Mouse (Mus musculus) spleen, postnatal 10 days (tissue): ENCODE measurements at regions not wholly inside any gene's neighbourhood (a gene's known extent, or its start where the extent isn't known, plus 50 kb on each side); places are given as distances from the start of the nearest gene placed in this dataset.

Experiments
- DNase-seq, 2 experiments: peaks; one replicate each; pipeline ENCODE4 v3.0.0; 2021 to 2022; ENCODE audit warnings: low spot score in 2 of 2

DNA sequence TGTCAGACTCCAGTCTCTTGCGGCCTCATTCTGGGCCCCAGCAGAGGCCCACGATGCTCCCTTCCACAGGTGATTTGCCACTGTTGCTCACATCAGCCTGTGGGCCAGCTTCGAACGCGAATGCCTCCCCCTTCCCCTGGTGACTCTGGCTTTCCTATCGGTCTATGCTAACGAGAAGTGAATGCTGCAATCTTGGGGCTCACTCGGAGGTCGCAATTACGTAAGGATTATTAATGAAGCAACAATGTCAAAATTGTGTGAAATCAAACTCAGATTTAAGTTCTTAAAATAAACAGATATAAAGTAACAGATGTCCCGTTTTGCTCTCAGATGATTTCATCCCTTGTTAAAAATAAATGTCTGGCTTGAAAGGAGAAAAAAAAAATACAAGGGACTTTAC lies 572.3 kb downstream of the Bnc2 start:
- no peak for DNase-seq

DNA sequence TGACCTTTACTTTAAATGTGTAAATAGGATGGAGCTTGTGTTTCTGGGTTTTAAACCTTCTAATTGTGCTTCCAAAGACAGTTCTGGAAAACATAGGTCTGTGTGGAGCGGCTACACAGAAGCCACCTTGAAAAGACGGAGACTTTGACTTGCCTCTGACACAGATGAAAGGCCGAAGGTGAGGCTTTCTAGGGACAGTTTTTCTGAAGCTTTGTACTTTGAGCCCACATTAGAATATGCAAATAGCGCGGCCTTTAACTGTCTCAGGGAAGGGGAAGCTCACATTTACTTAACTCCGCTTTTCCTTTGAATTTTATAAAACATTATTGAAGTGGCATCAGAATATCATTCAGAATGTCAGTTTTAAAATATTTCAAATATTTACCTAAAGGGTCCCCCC lies 566.5 kb downstream of the Bnc2 start:
- DNase-seq = no peak

- no peak for DNase-seq
These were observed 565.1 kb downstream of the Bnc2 start for GRCm38 (mm10) chr4:84109771-84110503.

DNA sequence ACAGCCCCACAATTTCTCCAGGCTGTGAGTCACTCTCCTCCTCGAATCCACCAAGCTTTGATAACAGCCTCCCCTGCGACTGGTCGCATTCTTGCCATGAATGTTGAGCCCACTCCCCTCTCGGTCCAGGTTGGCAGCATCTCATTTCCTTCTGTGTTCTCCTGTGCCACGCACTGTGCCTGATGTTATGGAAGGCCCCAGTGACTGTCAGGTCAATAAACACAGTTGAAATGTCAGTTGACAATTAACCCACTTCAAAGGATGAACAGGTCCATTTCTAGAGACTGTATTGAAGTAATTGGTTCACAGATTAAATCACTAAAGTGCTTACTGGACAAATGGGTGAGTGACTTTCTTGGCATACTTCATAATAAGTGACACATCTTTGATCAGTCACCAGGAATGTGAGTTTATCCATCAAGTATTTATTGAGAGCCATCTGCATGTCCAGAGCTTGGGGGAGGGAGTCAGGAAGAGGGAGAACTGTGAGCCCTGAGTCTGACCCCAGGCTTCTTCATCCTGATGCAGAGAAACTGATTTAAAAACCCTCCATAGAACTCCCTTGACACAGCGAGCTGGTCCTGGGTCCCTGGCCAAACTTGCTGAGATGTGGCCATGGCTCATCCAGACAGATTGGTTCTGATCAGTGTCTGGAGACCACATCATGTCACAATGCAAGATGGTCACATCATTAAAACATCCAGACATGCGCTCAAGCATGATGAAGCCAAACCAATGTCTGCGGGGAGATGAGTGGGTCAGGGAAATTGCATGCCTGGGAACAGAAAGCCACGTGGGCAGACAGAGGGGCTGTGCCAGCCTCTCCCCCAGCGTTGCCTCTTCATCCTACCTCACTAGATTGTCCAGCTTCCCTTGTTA lies 560.7 kb downstream of the Bnc2 start:
- DNase-seq = no peak

- DNase-seq = no peak
These were observed 556.7 kb downstream of the Bnc2 start for GRCm38 (mm10) chr4:84118284-84118919.

DNA sequence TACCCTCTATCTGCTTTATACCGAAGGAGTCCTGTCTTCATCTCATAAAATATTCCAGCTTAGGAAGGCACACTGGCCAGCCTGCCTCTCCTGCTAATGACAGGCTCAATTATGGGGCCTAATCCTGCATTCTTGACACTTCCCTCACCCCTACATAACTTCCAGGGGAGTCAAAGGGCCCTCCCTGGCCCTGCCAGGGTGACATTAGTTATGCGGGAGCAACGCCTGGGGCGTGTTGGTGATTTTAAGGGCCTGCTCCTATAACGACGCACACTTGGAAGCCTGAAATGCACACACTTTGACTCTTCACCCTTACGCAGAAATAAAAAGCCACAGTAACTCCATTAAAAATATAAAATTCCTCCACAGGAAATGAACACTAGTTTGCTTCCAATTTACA lies 555.5 kb downstream of the Bnc2 start:
- no peak for DNase-seq

DNA sequence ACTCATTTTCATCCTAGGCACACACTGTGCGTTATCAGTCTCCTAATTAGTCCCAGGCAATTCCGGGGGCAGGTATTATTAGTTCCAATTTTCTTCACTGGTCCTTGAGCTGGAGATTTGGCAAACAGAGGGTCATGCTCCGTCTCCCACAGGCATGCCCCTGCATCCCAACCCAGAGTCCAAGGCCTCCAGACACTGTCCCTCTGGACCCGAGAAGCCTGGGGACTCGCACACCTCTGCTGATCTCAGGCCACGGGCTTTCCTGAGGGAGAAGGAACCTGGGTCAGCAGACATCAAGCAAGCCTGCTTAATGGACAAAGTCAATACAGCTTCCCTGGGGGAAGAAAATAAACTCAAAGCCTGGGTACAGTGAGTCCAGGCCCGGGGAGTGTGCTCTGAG lies 554.7 kb downstream of the Bnc2 start:
- DNase-seq = no peak

- no peak for DNase-seq
These were observed 553.6 kb downstream of the Bnc2 start for GRCm38 (mm10) chr4:84121442-84121841.

GRCm38 (mm10) chr4:84126400-84126799 lies 548.7 kb downstream of the Bnc2 start:
- DNase-seq = no peak

GRCm38 (mm10) chr4:84127380-84127779 lies 547.7 kb downstream of the Bnc2 start:
- DNase-seq = no peak

DNA sequence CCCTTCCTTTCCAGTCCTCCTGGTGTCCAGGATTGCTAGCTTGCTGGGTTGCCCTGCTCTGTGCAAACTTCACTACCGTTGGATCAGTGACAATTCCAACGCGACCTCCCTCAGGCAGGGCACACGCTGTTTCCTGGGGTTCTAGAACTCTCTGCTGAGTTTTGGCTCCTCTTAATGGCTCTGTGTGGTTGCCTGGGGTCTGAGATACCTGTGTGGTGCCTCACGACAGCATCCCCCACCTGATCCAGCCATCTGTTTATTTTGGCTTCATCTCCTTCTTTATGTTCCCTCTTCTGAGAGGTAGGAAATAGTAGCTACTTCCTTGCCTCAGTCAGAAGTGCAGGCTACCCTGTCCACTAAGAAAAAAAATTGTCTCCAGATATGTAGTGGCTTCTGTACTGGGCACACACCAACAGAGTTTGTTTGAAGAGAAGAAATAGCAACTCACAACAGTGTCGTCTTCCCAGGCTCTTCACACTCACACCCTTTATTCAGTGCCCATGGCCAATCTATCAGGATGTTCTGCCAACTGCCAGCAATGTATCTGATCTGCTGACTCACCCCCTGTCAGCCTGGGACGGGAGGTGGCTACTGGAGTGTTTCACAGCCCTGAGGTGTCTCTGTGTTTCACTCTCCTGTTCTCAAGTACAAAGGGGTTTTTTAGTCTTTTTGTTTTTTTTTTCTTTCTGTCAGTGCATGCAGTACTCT lies 544.1 kb downstream of the Bnc2 start:
- no peak for DNase-seq

- DNase-seq = no peak
These were observed 539.3 kb downstream of the Bnc2 start for GRCm38 (mm10) chr4:84135740-84136139.

GRCm38 (mm10) chr4:84137171-84137919 lies 537.7 kb downstream of the Bnc2 start:
- no peak for DNase-seq

DNA sequence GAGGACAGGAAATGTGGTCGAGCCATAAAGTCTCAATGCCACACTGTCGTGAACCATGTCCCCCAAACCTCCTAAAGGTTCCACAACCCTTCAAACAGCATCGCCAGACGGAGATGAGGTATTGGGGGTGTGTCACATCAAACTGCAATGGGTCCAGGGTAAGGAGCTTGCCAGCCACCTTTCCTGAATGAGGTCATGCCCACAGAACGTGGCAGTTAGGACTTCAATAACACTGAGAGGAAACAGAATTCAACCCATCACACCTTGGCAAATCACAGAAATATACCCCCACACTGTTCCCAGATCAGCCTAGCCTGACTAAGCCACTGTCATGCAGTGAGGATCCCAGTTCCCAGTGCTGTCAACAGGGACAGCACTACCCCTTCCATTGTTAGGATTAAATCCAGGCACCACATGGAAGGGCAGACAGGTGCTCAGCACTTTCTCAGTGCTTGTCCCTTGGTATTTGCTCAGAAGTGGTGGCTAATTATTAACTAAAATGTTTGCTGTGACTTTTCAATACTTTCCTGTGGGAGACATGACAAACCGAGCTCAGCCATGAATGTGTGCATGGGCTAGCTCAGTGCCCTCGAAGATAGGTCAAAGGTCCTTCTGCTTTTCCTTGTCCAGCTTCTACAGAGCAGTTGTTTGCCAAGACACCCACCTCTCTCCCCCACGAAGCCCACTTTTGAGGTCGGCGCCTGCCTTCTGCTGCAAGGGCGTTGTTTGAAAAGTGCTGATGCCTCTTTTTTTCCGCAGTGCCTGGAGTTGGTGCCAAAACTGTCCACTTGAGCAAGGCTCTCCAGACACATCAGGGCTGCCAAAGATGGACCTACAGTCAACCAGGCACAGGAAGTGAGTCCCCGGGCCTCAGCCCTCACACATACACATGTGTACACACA lies 525.7 kb downstream of the Bnc2 start:
- no peak for DNase-seq

GRCm38 (mm10) chr4:84150698-84151097 lies 524.4 kb downstream of the Bnc2 start:
- no peak for DNase-seq

GRCm38 (mm10) chr4:84151247-84151646 lies 523.8 kb downstream of the Bnc2 start:
- no peak for DNase-seq

DNA sequence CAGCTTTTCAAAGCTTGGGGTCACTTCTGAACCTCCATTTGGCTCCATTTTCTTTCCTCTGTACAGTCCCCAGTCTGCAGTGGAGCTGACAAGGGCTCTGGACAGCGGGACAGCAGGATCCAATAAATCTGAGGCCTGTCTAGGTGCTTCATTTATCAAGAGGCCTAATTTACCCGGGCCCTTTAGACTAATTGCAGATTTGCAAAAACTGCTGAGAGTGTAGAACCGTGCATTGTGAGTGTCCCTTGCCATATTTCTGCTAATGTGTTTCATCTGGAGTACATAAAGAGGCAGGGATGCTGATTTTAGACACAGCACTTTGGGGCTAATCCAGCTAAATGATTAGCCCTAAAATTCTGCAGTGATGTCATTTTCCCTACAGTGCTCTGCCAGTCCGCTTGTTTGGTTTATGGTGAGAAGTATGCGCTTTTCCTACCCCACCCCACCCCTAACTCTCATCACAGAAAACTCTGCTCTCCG lies 523.1 kb downstream of the Bnc2 start:
- DNase-seq = no peak

GRCm38 (mm10) chr4:84153571-84153970 lies 521.5 kb downstream of the Bnc2 start:
- no peak for DNase-seq

GRCm38 (mm10) chr4:84157911-84158647 lies 517.0 kb downstream of the Bnc2 start:
- no peak for DNase-seq
